Mouse (Mus musculus): ENCODE data around the gene Ddc.
A peak's percentile ranks its signal among the peaks of the same experiment; 100 is the strongest.

The Ddc gene

DNA sequence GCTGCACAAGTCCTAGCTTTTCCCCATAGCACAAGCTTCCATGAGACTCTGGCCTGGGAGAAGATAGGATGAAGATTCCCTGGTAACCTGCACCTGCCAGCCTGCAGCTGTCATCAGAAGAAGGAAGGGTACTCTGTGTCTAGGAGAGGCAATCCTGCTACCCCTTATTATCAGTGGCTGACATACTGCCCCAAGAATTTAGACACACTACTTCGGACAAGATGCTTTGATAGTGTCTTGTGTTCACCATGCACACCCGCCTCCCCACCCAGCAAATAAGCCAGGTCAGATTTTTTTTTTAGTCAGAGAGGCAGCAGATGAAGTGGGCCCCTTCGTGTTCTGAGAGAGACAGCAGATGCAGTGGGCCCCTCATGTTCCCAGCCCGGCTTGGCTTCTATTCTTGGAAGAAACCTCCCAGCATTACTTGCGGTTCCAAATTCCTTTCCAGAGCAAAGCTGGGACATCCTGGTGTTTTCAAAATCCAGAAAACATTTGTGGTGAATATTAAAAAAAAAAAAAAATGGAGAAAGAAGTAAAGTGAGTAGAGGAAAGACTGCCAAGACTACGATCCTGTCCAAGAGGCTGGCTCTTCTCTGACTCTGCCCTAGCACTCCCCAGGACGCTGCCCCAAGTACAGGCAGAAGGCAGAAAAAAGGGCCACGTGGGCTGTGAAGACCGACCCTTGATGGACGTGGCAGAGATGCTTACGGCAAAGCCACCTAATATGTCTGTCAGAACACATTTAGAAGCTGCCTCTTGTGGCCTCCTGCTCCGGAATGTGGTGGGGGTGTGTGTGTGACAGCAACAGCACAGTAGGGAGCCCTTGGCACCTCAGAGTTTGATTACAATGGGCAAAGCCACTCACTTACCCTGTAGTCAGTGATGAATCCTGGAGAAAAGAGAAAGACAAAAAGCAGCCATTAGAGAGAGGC is 73.7 kb downstream of the Ddc start:
- no peak for DNase-seq (ENCODE audit: low spot score in 2 of 2)

DNA sequence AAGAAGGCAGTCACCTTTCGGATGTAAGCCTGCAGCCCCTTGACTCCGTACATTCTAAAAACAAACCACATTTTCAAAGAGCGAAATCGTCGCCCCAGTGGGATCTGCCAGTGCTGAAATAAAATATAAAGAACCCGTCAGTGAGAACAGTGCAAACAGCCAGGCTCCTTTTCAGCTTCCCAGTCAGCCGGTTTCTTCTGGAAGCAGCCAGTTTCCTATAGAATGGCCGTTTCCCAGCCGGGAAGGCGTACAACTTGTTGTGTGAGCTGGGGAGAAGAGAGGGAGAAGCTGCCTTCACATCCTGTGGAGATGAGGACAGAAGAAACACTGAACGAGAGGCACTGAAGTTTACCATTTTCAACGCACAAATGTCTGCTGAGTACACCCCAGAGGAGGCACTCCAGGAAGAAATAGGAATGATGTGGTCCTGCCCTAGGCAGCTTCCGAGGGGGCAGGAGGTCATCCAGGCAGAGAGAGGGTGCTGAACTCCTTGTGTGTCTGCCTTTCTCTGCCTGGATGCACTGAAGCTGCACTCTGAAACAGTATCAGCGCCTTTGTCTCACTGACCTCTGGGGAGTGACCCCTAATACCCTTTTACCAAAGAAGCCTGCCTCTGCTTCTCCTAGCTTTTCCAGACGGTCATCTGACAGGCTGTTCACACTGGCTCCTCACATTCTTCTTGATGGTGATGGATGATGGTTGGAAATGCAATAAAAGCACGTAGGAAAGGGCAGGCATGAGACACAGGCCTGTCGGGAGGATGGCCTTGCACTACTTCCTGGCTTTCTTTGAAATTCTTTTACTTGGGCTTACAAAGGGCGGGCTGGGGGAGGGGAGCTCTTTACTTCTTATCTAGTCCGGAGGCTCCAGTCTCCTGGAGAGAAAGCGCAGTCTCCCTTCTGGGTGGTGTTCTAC is 75.5 kb downstream of the Ddc start:
- no peak for DNase-seq (ENCODE audit: low spot score in 2 of 2)

DNA sequence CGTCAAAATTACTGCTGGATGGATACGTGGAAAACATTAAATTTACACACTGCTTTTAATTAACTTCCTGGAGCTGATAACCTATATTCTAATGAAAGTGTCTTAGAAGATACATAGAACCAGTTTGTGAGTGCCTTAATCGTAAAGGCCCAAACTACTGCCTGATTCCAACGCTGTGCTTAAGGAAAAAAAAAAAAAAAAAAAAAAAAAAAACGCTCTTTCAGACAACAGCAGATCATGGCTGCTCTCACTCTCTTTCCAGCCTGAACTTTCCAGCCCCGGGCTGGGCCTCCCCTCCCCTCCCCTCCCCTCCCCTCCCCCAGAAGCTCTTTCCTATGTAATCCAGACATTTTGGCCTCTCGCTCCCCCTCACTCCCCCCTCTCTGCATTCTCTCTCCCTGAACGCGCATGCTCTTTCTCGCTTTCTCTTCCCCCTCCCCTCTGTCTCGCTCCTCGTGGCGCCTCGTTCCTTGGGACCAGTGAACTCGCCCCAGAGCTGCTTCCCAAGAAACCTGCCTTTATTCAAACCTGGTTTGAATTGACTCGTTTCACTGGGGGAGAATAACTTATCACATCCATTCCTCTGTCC is 76.5 kb downstream of the Ddc start:
- peak in 1 of 2 experiments; percentile 28 for DNase-seq (ENCODE audit: low spot score in 2 of 2)

DNA sequence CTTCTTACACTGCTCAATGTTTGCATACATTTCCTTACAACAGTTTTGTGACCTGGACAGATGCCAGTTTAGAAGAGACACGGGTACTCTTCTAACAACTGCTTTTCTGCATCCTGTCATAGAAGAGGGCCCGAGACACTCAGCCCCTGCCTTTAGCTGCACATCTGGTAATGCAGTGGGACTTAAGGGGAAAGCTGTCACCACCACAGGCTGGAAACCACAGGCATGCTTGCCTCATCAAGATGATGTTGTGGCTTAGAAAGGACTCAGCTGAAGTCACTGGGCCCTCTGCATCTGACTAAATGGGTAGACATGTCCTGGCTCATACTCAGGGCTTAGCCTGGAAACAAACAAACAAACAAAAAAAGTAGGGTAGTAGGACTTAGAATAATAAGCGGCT is 77.2 kb downstream of the Ddc start:
- DNase-seq (ENCODE audit: low spot score in 2 of 2): no peak

DNA sequence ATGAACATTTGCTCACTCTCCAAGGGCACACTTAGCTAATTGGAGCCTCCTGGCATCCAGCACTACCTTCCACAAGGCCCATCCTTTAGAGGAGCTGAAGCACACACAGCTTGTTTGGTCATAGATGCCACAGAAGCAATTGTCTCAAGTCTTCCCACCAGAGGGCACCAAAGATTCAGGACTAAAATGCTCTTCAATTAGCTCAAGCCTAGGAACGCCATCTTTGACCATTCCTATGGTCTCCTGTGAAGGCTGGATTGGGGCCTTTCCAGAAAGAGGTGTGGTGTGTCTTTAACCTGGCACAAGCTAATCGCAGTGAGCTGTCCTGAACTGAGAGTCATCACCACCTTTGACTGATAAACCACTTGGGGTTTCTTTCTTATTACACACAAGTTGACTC is 77.7 kb downstream of the Ddc start:
- DNase-seq (ENCODE audit: low spot score in 2 of 2): peak; percentile 55 to 72

DNA sequence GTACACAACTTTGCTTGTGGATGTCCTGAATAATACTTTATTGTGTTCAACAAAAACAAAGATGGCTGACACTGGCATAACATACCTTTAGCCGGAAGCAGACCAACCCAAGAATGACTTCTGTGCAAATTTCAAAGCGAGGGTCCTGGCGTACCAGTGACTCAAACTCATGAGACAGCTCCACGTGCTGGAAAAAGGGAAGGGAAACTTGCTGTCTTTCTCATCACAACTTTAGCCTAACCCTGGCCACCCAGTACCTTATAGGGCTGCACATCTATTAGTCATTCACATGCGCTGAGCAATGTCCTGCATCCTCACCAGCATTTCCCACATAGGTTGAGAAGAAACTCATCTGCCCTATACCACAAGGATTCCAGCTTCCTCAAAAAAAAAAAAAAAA is 78.7 kb downstream of the Ddc start:
- no peak for DNase-seq (ENCODE audit: low spot score in 2 of 2)

DNA sequence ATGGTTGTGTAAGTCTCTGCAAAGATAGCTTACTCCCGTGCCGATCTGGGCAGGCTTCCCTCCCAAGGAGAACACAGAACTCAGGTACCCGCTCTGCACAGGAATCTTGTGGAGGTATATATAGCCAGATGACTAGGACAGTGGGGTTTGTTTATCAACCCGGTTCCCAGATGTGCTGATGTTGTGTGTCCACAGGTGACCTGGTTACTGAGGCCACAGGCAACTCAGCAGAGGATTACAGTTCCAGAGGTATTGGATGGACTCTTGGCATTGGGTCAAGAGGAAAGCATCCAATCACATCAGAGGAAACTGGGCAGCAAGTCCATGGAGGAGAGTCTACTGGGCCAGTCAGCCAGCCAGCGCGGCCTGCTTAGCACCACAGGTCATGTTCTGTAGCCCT is 79.1 kb downstream of the Ddc start:
- DNase-seq (ENCODE audit: low spot score in 2 of 2): no peak

DNA sequence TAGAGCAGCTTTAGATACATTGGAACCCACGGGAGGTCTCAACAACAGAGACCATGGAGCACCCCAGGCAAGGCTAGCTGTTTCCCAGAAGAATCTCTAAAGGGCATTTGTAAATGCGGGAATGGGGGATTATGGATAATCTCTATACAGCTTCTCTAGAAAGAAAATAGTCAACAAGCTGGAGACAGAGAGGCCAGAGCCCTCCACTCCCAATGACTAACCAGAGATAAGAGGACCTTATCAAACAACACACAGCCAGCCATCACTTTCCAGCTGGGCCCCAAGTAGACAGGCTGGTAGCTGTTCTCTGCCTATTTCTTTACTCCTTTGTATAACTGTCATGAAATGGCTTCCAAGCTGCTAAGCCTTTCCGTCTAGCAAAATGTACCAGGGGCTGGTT is 82.2 kb downstream of the Ddc start:
- no peak for DNase-seq (ENCODE audit: low spot score in 2 of 2)

DNA sequence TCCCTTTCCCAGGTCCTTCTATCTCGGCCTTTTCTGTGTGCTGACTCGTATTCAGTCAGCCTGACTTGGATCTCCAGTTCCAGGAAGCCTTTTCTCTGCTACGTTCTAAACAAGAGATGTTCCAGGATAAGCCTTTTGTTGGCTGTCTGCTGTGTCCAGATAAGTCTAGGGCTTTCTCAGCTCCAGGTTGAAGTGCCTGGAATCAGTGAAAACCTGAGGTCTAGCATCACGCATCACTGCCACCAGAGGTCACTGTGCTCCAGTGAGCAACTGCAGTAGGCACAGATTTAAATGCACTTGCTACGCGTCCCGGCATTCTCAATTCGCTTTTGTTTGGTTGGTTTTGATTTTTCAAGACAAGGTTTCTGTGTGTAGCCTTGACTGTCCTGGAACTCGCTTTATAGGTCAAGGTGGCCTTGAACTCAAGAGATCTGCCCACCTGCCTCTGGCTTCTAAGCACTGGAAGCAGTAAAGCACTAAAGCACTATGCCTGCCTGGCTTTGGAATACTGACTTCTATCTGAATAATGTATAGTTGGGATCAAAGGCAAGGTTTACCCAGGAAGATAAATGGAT is 86.0 kb downstream of the Ddc start:
- DNase-seq (ENCODE audit: low spot score in 2 of 2): peak; percentile 41 to 73

DNA sequence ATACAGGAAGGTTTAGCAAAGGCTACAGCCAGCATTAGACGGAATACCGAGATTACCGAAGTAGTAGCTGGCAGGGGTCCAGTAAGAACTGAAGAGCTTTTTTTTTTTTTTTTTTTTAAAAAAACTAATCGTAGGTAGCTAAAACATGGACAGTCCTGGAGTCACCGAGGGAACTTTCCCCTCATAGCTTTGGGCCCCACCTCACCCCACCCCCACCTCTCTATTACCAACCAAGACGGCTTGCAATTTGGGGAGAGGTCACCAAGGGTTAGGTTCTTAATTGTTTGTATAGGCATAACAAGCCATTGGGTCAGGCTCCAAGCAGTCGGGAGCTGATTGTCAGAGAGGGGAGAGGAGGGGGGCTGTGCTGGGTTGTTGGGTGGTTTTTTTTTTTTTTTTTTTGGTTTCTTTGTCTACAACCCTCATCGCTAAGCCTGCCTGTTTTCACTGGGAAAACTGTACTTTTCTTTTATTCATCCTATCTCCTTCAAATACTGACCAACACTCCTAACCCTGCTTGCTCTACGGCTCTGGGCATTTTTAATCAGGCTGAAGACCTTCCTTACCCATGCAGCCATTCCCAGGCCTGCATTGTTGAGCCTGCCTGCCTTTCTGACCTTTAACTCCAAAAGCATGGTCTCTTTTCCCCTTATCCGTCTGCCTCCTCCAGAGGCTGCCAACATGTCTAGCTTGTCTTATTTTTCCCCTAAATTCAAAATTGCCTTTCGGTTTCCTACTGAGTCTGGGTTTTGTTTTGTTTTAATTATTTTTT is 88.4 kb downstream of the Ddc start:
- no peak for DNase-seq (ENCODE audit: low spot score in 2 of 2)

DNA sequence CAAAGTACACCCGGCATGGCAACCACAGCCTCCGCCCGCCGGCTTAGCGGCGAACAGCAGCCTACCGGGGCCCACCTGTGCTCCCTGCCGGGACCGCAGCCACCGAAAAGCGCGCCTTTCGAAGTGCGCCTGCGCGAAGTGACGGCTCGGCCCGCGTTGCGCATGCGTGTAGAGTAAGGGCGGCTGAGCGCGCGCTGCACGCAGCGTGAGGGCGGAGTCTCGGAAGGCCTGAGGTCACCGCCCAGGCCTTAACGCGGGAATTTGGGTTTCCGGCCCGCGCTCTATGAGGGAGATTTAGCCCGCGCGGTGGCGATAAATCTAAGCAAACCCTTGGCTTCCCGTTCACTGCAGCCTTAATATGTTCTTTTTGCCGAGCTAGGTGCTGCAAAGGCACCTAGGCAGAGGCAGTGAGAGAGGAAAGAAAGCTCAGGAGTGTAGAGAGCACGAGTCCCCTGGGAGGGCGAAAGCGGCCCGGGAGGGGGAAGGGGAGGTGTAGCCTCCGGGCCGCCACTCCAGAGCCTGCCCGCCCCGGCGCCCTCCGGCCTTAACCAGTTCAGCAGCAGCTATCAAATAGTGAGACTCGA is 89.0 kb downstream of the Ddc start, which contains the start of gene Fignl1:
Fignl1 (minus strand) TSS at position 143 of the 584 bp plus-strand sequence.
- DNase-seq (ENCODE audit: low spot score in 2 of 2): peak; percentile 87 to 93

DNA sequence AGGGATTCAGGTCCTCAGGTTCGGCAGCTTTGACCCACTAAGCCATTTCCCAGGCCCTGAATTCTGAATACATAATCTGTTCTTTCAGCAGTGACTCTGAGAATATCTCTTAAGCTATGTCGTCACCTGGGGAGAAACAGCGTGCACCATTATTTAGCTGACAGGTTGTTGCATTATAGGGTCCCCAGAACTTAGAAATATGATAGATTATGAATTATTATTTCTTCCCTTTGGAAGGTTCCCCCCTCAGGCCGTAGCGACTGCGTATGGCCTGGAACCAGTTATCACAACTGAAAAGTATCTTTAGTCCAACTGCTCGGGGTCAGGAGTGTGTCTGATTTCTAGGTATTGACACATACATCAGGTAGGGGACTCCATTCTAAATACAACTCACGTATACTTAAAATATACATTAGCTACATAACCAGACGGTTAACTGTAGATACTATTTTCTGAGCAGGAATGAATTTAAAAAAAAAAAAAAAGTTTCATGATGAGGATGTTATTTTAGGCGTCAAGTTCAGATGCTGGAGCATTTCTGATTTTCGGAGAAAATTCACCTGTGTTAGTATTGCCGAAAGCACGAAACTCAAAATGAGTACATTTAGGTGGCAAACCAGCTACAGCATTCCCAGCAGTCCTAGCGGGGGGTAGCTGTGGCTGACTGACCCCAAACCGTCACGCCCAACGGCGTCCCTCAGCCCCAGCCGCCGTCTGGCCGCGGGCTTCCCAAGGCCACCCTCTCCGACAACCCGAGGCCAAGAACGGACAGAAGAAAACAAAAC is 89.7 kb downstream of the Ddc start:
- no peak for DNase-seq (ENCODE audit: low spot score in 2 of 2)

DNA sequence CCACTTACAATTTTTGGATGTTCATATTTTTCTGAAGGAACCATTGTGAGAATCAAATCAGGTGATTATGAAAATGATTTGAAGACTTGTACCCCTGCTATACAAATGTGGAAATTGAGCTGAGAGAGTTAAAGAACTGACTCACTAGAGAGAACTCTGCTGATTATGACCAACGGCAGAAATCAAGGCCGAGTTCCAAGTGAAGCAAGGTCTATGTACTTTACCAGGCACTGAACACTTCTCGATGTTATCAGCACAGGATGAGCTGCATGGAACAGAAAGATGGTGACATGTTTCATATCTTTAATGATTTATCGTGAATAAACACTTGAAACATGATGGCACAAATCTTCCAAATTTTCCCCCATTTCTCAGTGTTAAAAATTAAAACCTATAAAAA is 92.0 kb downstream of the Ddc start:
- no peak for DNase-seq (ENCODE audit: low spot score in 2 of 2)

DNA sequence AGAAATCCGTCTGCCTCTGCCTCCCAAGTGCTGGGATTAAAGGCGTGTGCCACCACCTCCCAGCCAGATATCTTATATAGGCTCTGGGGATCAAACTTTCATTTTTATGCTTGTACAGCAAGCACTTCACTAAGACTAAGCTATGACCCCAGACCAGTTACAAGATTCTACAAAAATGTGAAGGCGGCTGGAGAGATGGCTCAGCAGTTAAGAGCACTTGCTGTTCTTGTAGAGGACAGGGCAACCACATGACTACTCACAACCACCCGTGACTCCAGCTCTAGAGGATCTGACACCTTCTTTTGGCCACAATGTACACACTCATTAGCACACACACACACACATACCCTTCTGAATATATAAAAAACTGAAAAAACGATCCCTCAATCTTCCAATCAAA is 93.5 kb downstream of the Ddc start:
- DNase-seq (ENCODE audit: low spot score in 2 of 2): no peak

DNA sequence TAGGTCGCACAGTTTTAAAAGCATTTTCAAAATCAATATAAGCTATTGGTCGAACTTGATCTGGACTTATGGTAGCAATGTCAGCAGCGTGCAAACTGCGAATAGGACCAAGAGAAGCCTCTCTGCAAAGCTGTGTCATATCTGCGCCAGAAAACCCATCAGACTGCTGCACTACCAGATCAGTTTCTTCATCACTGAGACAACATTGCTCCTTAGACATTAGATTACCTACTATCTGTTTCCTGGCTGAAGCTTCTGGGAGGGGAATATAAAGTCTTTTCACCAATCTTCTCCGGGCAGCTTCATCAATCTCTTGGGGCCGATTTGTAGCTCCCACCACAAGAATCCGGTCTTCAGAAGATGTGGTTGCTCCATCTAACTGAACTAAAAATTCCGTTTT is 96.9 kb downstream of the Ddc start:
- no peak for DNase-seq (ENCODE audit: low spot score in 2 of 2)

DNA sequence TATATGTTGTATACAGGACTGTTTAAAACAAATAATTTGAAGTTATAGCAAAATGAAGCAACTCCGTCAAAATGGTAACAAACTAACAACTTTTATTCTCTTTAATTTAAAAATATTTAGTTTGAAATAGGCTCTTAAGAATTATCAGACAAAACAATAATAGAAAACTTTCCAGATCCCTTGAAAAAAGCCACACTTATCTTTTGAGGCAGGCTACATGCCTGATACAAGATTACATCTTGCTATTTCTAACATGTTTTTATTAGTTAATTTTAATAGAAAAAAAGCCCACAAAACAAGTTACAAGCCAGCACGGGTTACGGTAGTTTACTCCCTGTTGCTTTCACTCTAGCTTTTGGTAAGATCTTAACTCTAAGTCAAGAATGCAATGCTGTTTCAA is 97.6 kb downstream of the Ddc start:
- no peak for DNase-seq (ENCODE audit: low spot score in 2 of 2)

DNA sequence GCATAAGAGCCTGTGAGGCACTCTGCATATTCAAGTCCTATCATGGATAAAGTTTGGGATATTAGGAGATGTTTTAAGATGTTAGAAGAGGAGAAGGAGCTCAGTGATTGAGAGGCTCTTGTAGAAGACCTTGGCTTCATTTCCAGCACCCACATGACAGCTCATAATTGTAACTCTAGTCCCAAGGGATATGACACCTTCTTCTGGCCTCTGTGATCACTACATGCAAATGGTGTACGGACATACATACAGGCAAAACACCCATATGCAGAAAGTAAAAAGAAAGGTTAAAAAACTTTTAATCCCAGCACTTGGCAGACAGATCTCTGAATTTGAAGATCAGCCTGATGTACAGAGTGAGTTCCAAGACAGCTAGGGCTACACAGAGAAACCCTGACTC is 99.3 kb downstream of the Ddc start:
- DNase-seq (ENCODE audit: low spot score in 2 of 2): no peak

DNA sequence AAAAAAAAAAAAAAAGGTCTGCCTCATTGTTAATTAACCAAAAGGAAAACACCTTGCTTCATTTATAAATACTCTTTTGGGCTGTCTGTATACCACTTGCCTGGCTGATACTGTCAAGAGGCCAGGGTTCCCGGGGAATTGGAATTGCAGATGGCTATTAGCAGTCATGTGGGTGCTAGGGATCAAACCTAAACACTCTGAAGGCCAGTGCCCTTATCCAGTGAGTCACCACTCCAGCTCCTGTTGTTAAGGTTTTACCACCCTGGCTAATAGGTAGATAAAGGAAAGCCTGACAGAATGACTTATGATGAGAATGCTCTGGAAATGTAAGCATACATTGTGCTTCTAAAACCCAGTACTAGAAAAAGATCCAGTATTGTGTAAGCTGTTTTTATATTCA is 103.3 kb downstream of the Ddc start:
- no peak for DNase-seq (ENCODE audit: low spot score in 2 of 2)

DNA sequence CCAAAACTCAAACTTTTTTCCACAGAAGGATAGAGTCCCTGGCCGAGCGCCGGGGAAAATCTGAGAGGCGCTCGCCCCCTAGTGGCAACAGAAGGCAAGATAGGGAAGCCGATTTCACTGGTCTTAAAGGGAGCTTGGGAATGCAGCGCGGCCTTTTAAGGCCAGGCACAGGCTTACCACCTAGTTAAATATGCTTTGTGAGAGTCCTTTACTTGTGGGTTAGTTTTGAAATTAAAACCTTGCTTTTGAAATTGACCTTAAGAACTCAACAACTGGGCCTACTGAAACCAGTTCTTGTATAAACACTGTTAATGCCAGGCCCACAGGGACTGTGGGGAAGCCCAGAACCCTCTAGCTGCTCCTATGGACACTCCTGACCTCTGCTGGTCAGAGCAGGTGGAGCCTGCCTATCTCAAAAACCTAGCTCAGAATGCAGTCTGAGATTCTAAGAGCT is 109.4 kb downstream of the Ddc start:
- peak; percentile 24 to 69 for DNase-seq (ENCODE audit: low spot score in 2 of 2)

DNA sequence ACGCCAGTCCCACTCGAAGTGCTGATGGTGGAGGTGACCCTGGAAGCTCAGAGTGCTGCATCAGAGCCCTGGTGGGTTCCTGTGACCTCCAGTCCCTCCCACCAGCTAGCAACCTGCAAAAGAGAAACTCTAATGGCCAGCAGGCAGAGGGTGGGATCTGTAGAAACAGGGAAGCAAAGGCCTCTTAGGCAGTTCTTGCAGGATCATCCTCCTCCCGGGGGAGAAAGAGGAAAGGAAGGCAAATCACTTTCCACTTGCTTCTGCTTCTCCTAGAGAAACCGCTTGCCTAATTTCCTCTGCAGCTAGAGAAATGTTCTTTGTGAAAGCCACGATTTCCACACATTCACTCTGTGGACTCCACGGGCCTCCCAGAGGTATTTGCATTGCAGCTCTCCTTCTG is 112.5 kb downstream of the Ddc start:
- DNase-seq (ENCODE audit: low spot score in 2 of 2): no peak
